Mouse (Mus musculus) lung, postnatal 0 days (tissue): ENCODE data around the gene Eda.

ENCODE experiments used
- CTCF ChIP-seq: IDR thresholded peaks from 2 replicates; pipeline ENCODE4 v1.5.1; 2016; ENCODE audit warnings: antibody characterized with exemption, mild to moderate bottlenecking
- EP300 ChIP-seq: IDR thresholded peaks from 2 replicates; pipeline ENCODE4 v1.6.1; 2016; ENCODE audit warnings: antibody characterized with exemption, mild to moderate bottlenecking, control low read depth

- no peak for TF ChIP-seq CTCF
- TF ChIP-seq EP300, result no peak
Observed at GRCm38 (mm10) chrX:99974381-99974780, 1.0 kb upstream of the Eda start.
